Mouse (Mus musculus): Measurements from ENCODE around the gene Isca2. TPM values are rescaled to one million over a fixed set of nuclear protein-coding genes. Genes with fewer than 3 reads are reported as not detected.

The Isca2 gene
- polyA plus RNA-seq, 1 experiment from 2014 or later = 168 TPM

- 73% methylated on average over 3 of the region's 3 CpGs for WGBS
- Histone ChIP-seq H3K4me1 (replicated peaks; ENCODE audit: insufficient read depth, low read length) (no peaks in the 10 kb centered on the region), H3K4me3 (replicated peaks; ENCODE audit: low read depth, low read length) (no peak overlapping the region), H3K9ac (ENCODE audit: low read depth, low read length) (no peak overlapping the region), H3K27me3 (ENCODE audit: insufficient read depth, low read length) (no peaks in the 10 kb centered on the region), H3K27ac (no peak overlapping the region), H3K36me3 (ENCODE audit: insufficient read depth, low read length) (no peaks in the 10 kb centered on the region), H3K9me3 (replicated peaks; ENCODE audit: low read length) (no peaks in the 10 kb centered on the region), H3K4me2 (ENCODE audit: low read length) (no peak overlapping the region)
- DNase-seq (ENCODE audit: low spot score) (no peak), ATAC-seq (replicated peaks; ENCODE audit: low FRiP score, low read depth) (no peak)
- no peak for TF ChIP-seq CTCF (IDR thresholded peaks at IDR 0.05; ENCODE audit: low read depth)
Measured at GRCm38 (mm10) chr12:84814663-84815325, 41.7 kb downstream of the Isca2 start.

- 67% methylated on average over 4 of the region's 4 CpGs for WGBS
- Histone ChIP-seq H3K4me3 (replicated peaks; ENCODE audit: low read depth, low read length) (no peak overlapping the region), H3K27me3 (ENCODE audit: insufficient read depth, low read length) (no peaks in the 10 kb centered on the region), H3K4me2 (ENCODE audit: low read length) (no peak overlapping the region), H3K9ac (ENCODE audit: low read depth, low read length) (no peak overlapping the region), H3K9me3 (replicated peaks; ENCODE audit: low read length) (no peaks in the 10 kb centered on the region), H3K36me3 (ENCODE audit: insufficient read depth, low read length) (no peaks in the 10 kb centered on the region), H3K27ac (no peak overlapping the region), H3K4me1 (replicated peaks; ENCODE audit: insufficient read depth, low read length) (no peaks in the 10 kb centered on the region)
- DNase-seq (ENCODE audit: low spot score) (no peak), ATAC-seq (replicated peaks; ENCODE audit: low FRiP score, low read depth) (no peak)
- TF ChIP-seq CTCF (IDR thresholded peaks at IDR 0.05; ENCODE audit: low read depth) = no peak
Measured at GRCm38 (mm10) chr12:84818496-84818895, 45.4 kb downstream of the Isca2 start.

- Histone ChIP-seq H3K27ac (no peak overlapping the region), H3K4me2 (ENCODE audit: low read length) (no peak overlapping the region), H3K9ac (ENCODE audit: low read depth, low read length) (no peak overlapping the region), H3K4me1 (replicated peaks; ENCODE audit: insufficient read depth, low read length) (no peaks in the 10 kb centered on the region), H3K27me3 (ENCODE audit: insufficient read depth, low read length) (no peaks in the 10 kb centered on the region), H3K4me3 (replicated peaks; ENCODE audit: low read depth, low read length) (no peak overlapping the region), H3K36me3 (ENCODE audit: insufficient read depth, low read length) (no peaks in the 10 kb centered on the region), H3K9me3 (replicated peaks; ENCODE audit: low read length) (no peaks in the 10 kb centered on the region)
- WGBS = 88% methylated on average over 13 of the region's 13 CpGs
- ATAC-seq (replicated peaks; ENCODE audit: low FRiP score, low read depth) (no peak), DNase-seq (ENCODE audit: low spot score) (no peak)
- no peak for TF ChIP-seq CTCF (IDR thresholded peaks at IDR 0.05; ENCODE audit: low read depth)
Measured at GRCm38 (mm10) chr12:84819236-84820168, 46.5 kb downstream of the Isca2 start.

DNA sequence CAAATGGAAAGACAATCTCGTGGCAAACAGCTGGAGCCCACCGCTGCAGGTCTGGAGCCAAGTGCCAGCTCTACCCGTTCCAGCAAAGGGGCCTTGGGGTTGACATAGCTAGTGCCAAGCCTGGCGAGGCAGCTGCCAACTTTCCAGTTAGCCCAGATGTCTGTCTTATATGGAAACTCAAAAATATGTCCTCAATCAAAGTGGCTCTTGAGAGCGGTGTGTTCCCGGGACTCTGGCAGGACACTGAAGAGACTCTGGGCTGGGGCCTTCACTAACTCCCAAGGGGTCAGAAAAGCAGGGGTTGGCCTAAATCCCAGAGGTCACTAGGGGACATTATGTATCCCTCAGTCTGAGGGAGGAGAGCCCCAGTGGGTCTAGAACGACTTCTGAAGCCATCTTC lies 50.5 kb downstream of the Isca2 start:
- Histone ChIP-seq H3K4me3 (replicated peaks; ENCODE audit: low read depth, low read length) (no peak overlapping the region), H3K27me3 (ENCODE audit: insufficient read depth, low read length) (no peaks in the 10 kb centered on the region), H3K36me3 (ENCODE audit: insufficient read depth, low read length) (no peaks in the 10 kb centered on the region), H3K4me1 (replicated peaks; ENCODE audit: insufficient read depth, low read length) (no peaks in the 10 kb centered on the region), H3K4me2 (ENCODE audit: low read length) (no peak overlapping the region), H3K27ac (no peak overlapping the region), H3K9me3 (replicated peaks; ENCODE audit: low read length) (no peaks in the 10 kb centered on the region), H3K9ac (ENCODE audit: low read depth, low read length) (no peak overlapping the region)
- WGBS = 84% methylated on average over 7 of the region's 7 CpGs
- DNase-seq (ENCODE audit: low spot score) = no peak
- ATAC-seq (replicated peaks; ENCODE audit: low FRiP score, low read depth) = no peak
- TF ChIP-seq CTCF (IDR thresholded peaks at IDR 0.05; ENCODE audit: low read depth) = no peak

GRCm38 (mm10) chr12:84824203-84824602 lies 51.2 kb downstream of the Isca2 start:
- no peak for DNase-seq (ENCODE audit: low spot score)
- Histone ChIP-seq H3K36me3 (ENCODE audit: insufficient read depth, low read length) (no peaks in the 10 kb centered on the region), H3K4me1 (replicated peaks; ENCODE audit: insufficient read depth, low read length) (no peaks in the 10 kb centered on the region), H3K9ac (ENCODE audit: low read depth, low read length) (no peak overlapping the region), H3K27ac (no peak overlapping the region), H3K4me3 (replicated peaks; ENCODE audit: low read depth, low read length) (no peak overlapping the region), H3K4me2 (ENCODE audit: low read length) (no peak overlapping the region), H3K9me3 (replicated peaks; ENCODE audit: low read length) (no peaks in the 10 kb centered on the region), H3K27me3 (ENCODE audit: insufficient read depth, low read length) (no peaks in the 10 kb centered on the region)
- no peak for TF ChIP-seq CTCF (IDR thresholded peaks at IDR 0.05; ENCODE audit: low read depth)
- 53% methylated on average over 5 of the region's 5 CpGs for WGBS
- ATAC-seq (replicated peaks; ENCODE audit: low FRiP score, low read depth) = no peak

Other genes starting within 250 kb of the Isca2 start
- not detected in 2 replicates for gene Vsx2, start 203.5 kb upstream of the Isca2 start, polyA plus RNA-seq (2015; fragmentation: Nextera tagmentation; extraction: Ambion mirVana)
- 12.1 and 16.9 TPM in 2 replicates for gene Abcd4, start 155.8 kb upstream of the Isca2 start, polyA plus RNA-seq (2015; fragmentation: Nextera tagmentation; extraction: Ambion mirVana)
- not detected in 2 replicates for gene Vrtn, start 132.2 kb upstream of the Isca2 start, polyA plus RNA-seq (2015; fragmentation: Nextera tagmentation; extraction: Ambion mirVana)
- gene Syndig1l, start 74.4 kb upstream of the Isca2 start, polyA plus RNA-seq (2015; fragmentation: Nextera tagmentation; extraction: Ambion mirVana) = not detected in 2 replicates
- gene Npc2, start 99 bp upstream of the Isca2 start, polyA plus RNA-seq (2015; fragmentation: Nextera tagmentation; extraction: Ambion mirVana) = 70.5 and 75.7 TPM in 2 replicates
- 0.14 and 0.64 TPM in 2 replicates for gene Ltbp2, start 103.3 kb downstream of the Isca2 start, polyA plus RNA-seq (2015; fragmentation: Nextera tagmentation; extraction: Ambion mirVana)
- gene Fcf1, start 197.6 kb downstream of the Isca2 start, polyA plus RNA-seq (2015; fragmentation: Nextera tagmentation; extraction: Ambion mirVana) = 137 and 143 TPM in 2 replicates
- 8.8 and 9.8 TPM in 2 replicates for gene Arel1, start 197.6 kb downstream of the Isca2 start, polyA plus RNA-seq (2015; fragmentation: Nextera tagmentation; extraction: Ambion mirVana)
- gene Ylpm1, start 223.1 kb downstream of the Isca2 start, polyA plus RNA-seq (2015; fragmentation: Nextera tagmentation; extraction: Ambion mirVana) = 19.5 and 19.7 TPM in 2 replicates

Measured in kidney, postnatal 0 days (tissue).